Mouse (Mus musculus): ENCODE measurements around the gene Kcnk6. TPM values are rescaled to one million over a fixed set of nuclear protein-coding genes. Genes with fewer than 3 reads are reported as not detected.
"Not testable (repeated sequence)": the region's sequence is repeated elsewhere in the genome, so short reads cannot be mapped to it uniquely, and the experiment has no call there.

The Kcnk6 gene
- polyA plus RNA-seq, 1 experiment from 2014 or later, result 0.68 TPM

DNA sequence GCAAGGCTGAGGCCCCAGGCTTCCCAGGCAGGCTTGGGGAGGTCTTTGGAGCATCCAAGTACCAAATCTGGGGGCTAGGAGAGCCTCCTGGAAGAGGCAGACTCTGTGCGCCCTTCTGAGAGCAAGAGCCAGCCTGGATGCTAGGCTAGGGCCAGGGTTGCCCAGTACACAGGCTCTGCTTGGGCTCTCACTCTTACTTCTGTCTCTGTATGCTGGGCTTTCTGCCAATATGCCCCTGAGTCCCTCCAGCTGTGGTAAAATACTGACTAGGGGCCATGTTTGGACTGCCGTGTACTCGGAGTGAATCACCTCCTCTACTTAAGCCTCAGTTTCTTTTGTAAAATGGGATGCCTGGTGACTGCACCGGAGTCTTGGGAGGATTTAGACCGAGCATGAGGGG, 13.7 kb upstream of the Kcnk6 start:
- Histone ChIP-seq H3K4me3 (no peak overlapping the region), H3K9me3 (no peaks in the 10 kb centered on the region), H3K36me3 (peaks cover 20% of the 10 kb centered on the region), H3K4me2 (no peak overlapping the region), H3K27ac (replicated peaks) (no peak overlapping the region), H3K4me1 (replicated peaks) (peaks cover 12% of the 10 kb centered on the region; the same call in 1 of the 2 replicates), H3K27me3 (peaks cover 31% of the 10 kb centered on the region), H3K9ac (no peak overlapping the region)
- 89% methylated on average over 5 of the region's 5 CpGs for WGBS
- no peak for ATAC-seq (ENCODE audit: low read depth)

GRCm38 (mm10) chr7:29244732-29245416, 12.6 kb upstream of the Kcnk6 start:
- no peak for ATAC-seq (ENCODE audit: low read depth)
- Histone ChIP-seq H3K4me3 (no peak overlapping the region), H3K9me3 (no peaks in the 10 kb centered on the region), H3K4me2 (no peak overlapping the region), H3K9ac (no peak overlapping the region), H3K27ac (replicated peaks) (no peak overlapping the region), H3K4me1 (replicated peaks) (peaks cover 12% of the 10 kb centered on the region; the same call in 1 of the 2 replicates), H3K27me3 (peaks cover 31% of the 10 kb centered on the region), H3K36me3 (peaks cover 20% of the 10 kb centered on the region)
- WGBS, result 87% methylated on average over 7 of the region's 7 CpGs

DNA sequence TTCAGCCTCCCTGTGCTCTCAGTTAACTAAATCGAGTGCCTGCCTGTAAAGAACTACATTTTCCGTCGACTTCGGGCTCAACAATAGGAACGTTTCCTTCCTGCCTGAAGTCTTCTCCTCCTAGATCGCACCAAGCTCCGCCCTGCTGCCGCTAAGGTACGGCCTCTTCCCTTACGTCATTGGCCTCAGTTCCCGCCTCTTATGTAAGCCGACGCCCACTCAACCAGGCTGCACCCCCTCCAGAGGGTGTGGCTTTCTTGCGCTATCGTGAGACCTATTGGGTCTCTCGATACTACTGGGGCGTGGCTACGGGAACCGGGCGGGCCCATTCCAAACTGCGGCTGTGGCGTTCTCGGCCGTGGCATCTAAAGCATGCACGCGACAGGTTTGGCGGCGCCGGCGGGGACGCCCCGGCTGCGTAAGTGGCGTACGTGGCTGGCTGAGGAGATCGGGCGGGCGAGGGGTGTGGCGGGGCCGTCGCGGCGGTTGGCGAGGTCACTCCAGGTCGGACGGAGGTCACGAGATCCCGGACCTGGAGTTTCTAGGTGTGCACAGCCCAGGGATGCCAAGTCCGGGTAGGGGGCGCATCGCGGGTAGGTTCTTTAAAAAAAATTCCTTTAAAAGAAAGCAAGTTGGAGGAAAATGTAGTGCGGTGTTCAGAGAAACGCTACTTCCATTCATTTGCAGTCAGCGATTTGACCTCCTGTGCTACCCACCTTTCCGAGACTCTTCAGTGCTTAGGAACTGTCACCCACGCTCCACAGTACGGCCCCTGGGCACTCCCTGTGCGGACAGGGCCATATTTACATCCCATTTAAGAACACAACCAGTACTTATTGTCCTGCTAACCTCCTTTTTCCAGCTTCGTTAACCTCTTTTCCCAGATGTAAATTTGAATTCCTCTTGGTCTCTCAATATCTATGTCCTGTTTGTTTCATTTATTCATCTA, 6.0 kb upstream of the Kcnk6 start, which contains the start of gene Yif1b:
Yif1b (plus strand) TSS at position 311 of the 949 bp plus-strand sequence.
- peak within 1 kb of the TSS; percentile 55 for H3K4me3 ChIP-seq
- under 1% methylated on average over 60 of the region's 60 CpGs for WGBS
- H3K4me1 ChIP-seq (replicated peaks), result peaks cover 14% of the 10 kb centered on the region
- peak within 1 kb of the TSS; percentile 69 for H3K4me2 ChIP-seq
- no peaks in the 10 kb centered on the region for H3K36me3 ChIP-seq
- no peaks in the 10 kb centered on the region for H3K9me3 ChIP-seq
- ATAC-seq (ENCODE audit: low read depth), result peak; percentile 98
- H3K9ac ChIP-seq, result peak within 1 kb of the TSS; percentile 71
- peak within 1 kb of the TSS; percentile 88 for H3K27ac ChIP-seq (replicated peaks)
- peaks cover 8% of the 10 kb centered on the region for H3K27me3 ChIP-seq

GRCm38 (mm10) chr7:29237596-29237995, 5.3 kb upstream of the Kcnk6 start:
- Histone ChIP-seq H3K4me3 (peak overlapping the region; percentile 55), H3K4me1 (replicated peaks) (peaks cover 14% of the 10 kb centered on the region), H3K27me3 (peaks cover 15% of the 10 kb centered on the region), H3K4me2 (peak overlapping the region; percentile 69), H3K9ac (peak overlapping the region; percentile 56), H3K27ac (replicated peaks) (peak overlapping the region; percentile 88)
- peak; percentile 32; the same call in 1 of the 2 replicates for ATAC-seq (ENCODE audit: low read depth)
- not testable (repeated sequence) for H3K9me3 ChIP-seq, H3K36me3 ChIP-seq
- WGBS, result 30% methylated on average over 6 of the region's 6 CpGs

GRCm38 (mm10) chr7:29236593-29236992, 4.3 kb upstream of the Kcnk6 start:
- Histone ChIP-seq H3K9ac (no peak overlapping the region), H3K27ac (replicated peaks) (no peak overlapping the region), H3K4me2 (no peak overlapping the region), H3K36me3 (no peaks in the 10 kb centered on the region), H3K4me3 (no peak overlapping the region), H3K4me1 (replicated peaks) (peaks cover 24% of the 10 kb centered on the region), H3K9me3 (no peaks in the 10 kb centered on the region), H3K27me3 (peaks cover 25% of the 10 kb centered on the region)
- 87% methylated on average over 4 of the region's 4 CpGs for WGBS
- no peak for ATAC-seq (ENCODE audit: low read depth)

DNA sequence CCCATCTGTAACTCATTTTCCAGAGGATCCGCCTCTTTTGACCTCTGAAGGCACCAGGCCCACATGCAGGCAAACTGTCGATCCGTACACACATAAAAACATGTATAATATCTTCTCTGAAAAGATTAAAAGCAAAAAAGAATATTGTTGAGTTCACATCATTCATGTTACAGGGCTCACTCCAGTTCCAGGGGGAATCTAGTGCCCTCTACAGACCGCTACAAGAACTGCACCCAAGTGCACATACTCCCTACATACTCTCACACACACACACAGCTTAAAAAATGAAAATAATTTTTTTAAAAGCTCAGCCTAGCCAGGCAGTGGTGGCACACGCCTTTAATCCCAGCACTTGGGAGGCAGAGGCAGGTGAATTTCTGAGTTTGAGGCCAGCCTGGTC, 2.3 kb upstream of the Kcnk6 start:
- H3K9ac ChIP-seq, result no peak overlapping the region
- H3K27me3 ChIP-seq, result peaks cover 45% of the 10 kb centered on the region
- peaks cover 21% of the 10 kb centered on the region for H3K4me1 ChIP-seq (replicated peaks)
- H3K9me3 ChIP-seq, result no peaks in the 10 kb centered on the region
- H3K27ac ChIP-seq (replicated peaks), result no peak overlapping the region
- H3K36me3 ChIP-seq, result no peaks in the 10 kb centered on the region
- ATAC-seq (ENCODE audit: low read depth), result no peak
- no peak overlapping the region for H3K4me2 ChIP-seq
- no peak overlapping the region for H3K4me3 ChIP-seq
- 79% methylated on average over 5 of the region's 5 CpGs for WGBS

DNA sequence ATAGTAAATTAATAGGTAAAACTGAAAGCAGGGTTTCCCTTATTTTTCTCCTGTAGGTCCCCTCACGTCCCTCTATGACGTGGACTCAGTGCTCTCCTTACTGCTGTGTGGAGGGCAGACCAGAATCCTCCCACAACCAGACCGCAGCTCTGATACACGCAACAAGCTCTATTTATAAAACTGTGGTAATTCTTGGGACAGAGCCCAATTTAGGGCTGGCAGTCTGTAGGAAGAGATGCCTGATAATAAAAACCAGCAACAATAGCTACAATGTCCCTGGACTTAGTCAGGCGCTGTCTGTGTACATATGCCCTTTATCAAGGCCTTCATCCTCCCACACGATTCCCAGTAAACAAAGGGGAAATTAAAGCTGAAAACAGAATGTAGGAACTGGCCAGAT, 1.4 kb upstream of the Kcnk6 start:
- no peak overlapping the region for H3K9ac ChIP-seq
- H3K4me3 ChIP-seq, result no peak overlapping the region
- no peak overlapping the region for H3K4me2 ChIP-seq
- WGBS, result 77% methylated on average over 6 of the region's 6 CpGs
- peaks cover 12% of the 10 kb centered on the region for H3K4me1 ChIP-seq (replicated peaks)
- H3K36me3 ChIP-seq, result no peaks in the 10 kb centered on the region
- H3K27me3 ChIP-seq, result peaks cover 47% of the 10 kb centered on the region
- H3K27ac ChIP-seq (replicated peaks), result no peak overlapping the region
- no peaks in the 10 kb centered on the region for H3K9me3 ChIP-seq
- ATAC-seq (ENCODE audit: low read depth), result no peak

GRCm38 (mm10) chr7:29231517-29231916, 798 bp downstream of the Kcnk6 start:
- H3K36me3 ChIP-seq, result no peaks in the 10 kb centered on the region
- WGBS, result 51% methylated on average over 3 of the region's 3 CpGs
- peaks cover 47% of the 10 kb centered on the region for H3K27me3 ChIP-seq

GRCm38 (mm10) chr7:29230560-29230959, 1.8 kb downstream of the Kcnk6 start:
- Histone ChIP-seq H3K4me2 (no peak overlapping the region), H3K27me3 (peaks cover 47% of the 10 kb centered on the region), H3K27ac (replicated peaks) (no peak overlapping the region), H3K9me3 (no peaks in the 10 kb centered on the region), H3K4me3 (no peak overlapping the region), H3K4me1 (replicated peaks) (peaks cover 10% of the 10 kb centered on the region), H3K9ac (no peak overlapping the region), H3K36me3 (no peaks in the 10 kb centered on the region)
- 33% methylated on average over 3 of the region's 3 CpGs for WGBS
- ATAC-seq (ENCODE audit: low read depth), result no peak

More at GRCm38 (mm10) chr7:29231517-29231916, 798 bp downstream of the Kcnk6 start:
- peak overlapping the region; percentile 86 for H3K4me2 ChIP-seq
- H3K9ac ChIP-seq, result peak overlapping the region; percentile 66; the same call in 1 of the 2 replicates
- H3K4me1 ChIP-seq (replicated peaks), result peaks cover 10% of the 10 kb centered on the region
- H3K27ac ChIP-seq (replicated peaks), result no peak overlapping the region
- peak overlapping the region; percentile 48 for H3K4me3 ChIP-seq
- ATAC-seq (ENCODE audit: low read depth), result no peak
- no peaks in the 10 kb centered on the region for H3K9me3 ChIP-seq

DNA sequence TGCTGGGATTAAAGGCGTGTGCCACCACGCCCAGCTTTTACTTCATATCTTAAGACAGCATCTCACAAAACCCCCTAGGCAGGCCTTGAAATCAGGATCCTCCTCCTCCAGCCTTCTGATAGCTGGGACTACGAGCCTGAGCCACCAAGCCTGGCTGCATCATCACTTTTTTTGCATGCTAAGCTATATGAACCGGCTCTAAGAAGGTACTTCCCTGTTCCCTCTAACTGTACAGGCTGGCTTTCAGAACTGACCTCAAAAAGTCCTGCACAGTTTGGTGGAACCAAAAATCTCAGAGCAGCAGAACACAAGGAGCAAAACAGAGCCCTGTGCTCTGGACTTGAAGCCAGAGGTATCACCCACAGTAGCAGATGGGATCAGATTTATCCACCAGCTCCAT, 4.1 kb downstream of the Kcnk6 start:
- WGBS, result 70% methylated on average over 4 of the region's 4 CpGs
- ATAC-seq (ENCODE audit: low read depth), result no peak

DNA sequence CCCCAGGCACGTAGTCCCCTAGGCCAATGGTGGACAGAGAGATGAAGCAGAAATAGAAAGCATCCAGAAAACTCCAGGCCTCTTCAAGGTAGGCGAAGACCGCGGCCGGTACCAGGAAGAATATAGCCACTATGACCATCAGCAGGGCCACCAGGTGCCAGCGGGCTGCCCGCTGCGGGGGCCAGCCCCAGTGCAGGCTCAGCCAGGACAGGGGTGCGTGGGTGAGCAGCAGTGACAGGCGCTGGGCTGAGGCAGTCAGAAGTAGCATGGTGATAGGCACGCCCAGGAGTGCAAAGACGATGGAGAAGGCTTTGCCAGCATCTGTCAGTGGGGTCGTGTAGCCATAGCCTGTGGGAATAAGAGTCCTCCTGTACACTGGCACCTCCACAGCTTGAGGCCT, 6.8 kb downstream of the Kcnk6 start:
- Histone ChIP-seq H3K4me1 (replicated peaks) (peaks cover 9% of the 10 kb centered on the region), H3K36me3 (no peaks in the 10 kb centered on the region), H3K4me2 (peak overlapping the region; percentile 38; the same call in 1 of the 2 replicates), H3K27me3 (peaks cover 11% of the 10 kb centered on the region), H3K27ac (replicated peaks) (no peak overlapping the region), H3K4me3 (no peak overlapping the region), H3K9me3 (no peaks in the 10 kb centered on the region), H3K9ac (peak overlapping the region; percentile 54; the same call in 1 of the 2 replicates)
- 73% methylated on average over 13 of the region's 13 CpGs for WGBS
- ATAC-seq (ENCODE audit: low read depth), result no peak; the same call in 1 of the 2 replicates

More for the DNA sequence above, 4.1 kb downstream of the Kcnk6 start:
- Histone ChIP-seq H3K9me3 (no peaks in the 10 kb centered on the region), H3K4me1 (replicated peaks) (peaks cover 19% of the 10 kb centered on the region), H3K27ac (replicated peaks) (no peak overlapping the region), H3K4me2 (no peak overlapping the region), H3K9ac (no peak overlapping the region), H3K4me3 (no peak overlapping the region), H3K36me3 (no peaks in the 10 kb centered on the region), H3K27me3 (peaks cover 38% of the 10 kb centered on the region)
